Mouse (Mus musculus): ENCODE measurements around the gene Cdt1. TPM values are rescaled to one million over a fixed set of nuclear protein-coding genes. Genes with fewer than 3 reads are reported as not detected.

Cdt1 gene
- polyA plus RNA-seq, 1 experiment from 2014 or later: 47.6 TPM

DNA sequence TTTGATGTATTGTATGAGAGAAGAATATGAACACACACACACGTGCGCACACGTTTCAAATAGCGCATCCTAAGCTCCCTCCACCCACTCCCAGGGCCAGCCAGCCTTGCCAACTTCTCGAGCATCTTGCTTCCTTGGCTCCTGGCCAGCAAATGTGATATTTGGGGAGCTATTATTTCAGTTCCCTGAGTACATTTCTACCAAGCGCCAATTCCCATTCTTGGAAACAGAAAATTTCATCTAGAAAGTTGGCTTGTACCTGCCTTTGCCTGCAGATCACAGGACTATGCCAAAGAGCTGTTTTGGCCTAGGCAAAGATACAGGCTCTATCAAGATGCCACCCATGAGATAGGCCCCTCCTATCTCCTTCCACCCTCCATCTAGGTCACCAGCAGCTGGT, 13.0 kb upstream of the Cdt1 start:
- 84% methylated on average over 6 of the region's 6 CpGs for WGBS
- no peak overlapping the region for H3K27ac ChIP-seq
- no peak for DNase-seq (ENCODE audit: low spot score)

DNA sequence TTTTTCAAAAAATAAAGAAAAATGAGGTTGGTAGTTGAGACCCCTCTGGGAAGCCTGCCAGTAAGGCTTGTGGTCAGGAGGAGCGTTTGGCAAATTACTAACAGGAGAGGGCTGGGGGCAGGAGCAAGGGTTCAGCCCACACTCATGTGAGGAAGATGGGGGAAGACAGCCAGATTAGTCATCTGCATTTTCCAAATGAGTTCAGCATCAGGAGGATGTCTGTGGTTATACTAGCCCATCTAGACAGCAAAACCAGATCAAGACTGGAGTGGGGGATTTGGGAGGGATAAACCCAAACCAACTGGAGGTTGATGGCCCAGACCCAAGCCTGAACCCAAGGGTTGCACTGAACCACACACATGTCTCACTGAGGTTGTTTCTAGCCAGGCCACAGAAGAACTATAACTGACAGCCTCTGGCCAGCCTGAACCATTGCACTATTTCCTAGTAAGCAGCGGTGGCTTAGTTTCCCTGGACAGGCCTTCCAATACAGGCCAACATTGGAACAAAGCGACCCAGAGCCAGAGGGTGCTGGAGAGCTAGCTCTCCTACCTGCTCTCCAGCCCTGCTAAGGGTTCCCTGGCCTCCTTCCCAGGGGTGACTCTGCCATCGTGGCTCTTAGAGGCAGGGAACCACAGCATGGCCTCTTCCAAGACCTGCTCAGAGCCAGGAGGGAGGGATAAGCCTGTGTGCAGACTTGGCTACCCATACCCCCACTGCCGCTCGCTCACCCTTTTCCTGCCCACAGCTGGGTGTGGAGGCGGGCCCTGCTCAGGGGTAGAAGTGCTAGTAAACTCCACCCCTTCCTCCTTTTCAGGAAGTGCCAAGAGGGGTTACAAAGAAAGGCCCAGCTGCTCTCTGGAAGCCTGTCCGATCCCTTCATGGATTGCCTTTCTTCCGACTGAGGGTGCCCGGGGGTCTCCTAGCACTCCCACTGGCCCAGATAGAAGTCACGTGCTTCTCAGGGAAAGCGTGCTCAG, 11.5 kb upstream of the Cdt1 start:
- 56% methylated on average over 12 of the region's 12 CpGs for WGBS
- no peak for DNase-seq (ENCODE audit: low spot score)
- Histone ChIP-seq H3K27me3 (ENCODE audit: insufficient read depth, poor library complexity, severe bottlenecking) (no peaks in the 10 kb centered on the region), H3K9me3 (no peaks in the 10 kb centered on the region), H3K36me3 (no peaks in the 10 kb centered on the region), H3K27ac (peak overlapping the region; percentile 87), H3K4me3 (peak overlapping the region; percentile 19), H3K4me1 (peaks cover 42% of the 10 kb centered on the region)

More for the DNA sequence above, 13.0 kb upstream of the Cdt1 start:
- Histone ChIP-seq H3K36me3 (no peaks in the 10 kb centered on the region), H3K4me1 (peaks cover 56% of the 10 kb centered on the region), H3K4me3 (no peak overlapping the region), H3K27me3 (ENCODE audit: insufficient read depth, poor library complexity, severe bottlenecking) (no peaks in the 10 kb centered on the region), H3K9me3 (no peaks in the 10 kb centered on the region)

DNA sequence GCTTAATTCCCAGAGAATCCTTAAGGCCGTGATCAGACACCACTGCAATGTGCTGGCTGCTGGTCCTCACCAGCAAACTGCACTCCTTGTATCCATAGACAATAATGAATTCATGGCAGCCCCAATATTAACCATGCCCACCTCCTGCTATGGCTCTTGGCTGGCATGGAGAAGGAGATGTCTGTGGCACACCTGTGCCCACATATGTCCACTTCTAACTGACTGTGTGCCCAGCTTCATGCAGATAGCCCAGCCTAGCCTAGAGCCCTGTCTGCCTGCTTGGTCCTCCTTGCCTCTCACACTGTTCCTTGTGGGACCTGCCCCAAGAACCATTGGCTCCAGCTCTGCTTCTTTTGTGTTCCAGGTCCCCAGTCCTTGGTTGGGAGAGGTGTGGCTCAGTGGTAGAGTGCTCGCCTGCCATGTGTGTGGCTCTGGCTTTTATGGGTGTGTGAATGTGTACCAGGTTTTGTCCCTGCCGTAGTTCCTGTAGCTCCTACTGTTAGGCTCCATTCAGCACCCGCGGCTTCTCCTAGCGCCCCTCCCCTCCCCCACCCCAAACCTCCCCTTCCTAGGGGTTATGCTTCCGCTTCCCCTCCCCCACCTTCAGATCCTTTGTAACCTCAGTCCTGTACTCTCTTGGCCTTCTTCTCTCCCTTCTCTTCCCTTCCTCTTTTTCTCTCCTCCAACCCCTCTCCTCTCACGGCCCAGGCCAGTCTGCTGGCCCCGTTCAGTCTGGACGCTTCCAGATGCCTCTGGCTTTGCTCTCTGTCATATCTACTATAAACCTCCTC, 10.4 kb upstream of the Cdt1 start:
- Histone ChIP-seq H3K9me3 (no peaks in the 10 kb centered on the region), H3K4me3 (no peak overlapping the region), H3K27me3 (ENCODE audit: insufficient read depth, poor library complexity, severe bottlenecking) (no peaks in the 10 kb centered on the region), H3K36me3 (no peaks in the 10 kb centered on the region), H3K27ac (peak overlapping the region; percentile 87), H3K4me1 (peaks cover 34% of the 10 kb centered on the region)
- WGBS: 35% methylated on average over 10 of the region's 10 CpGs
- no peak for DNase-seq (ENCODE audit: low spot score)

DNA sequence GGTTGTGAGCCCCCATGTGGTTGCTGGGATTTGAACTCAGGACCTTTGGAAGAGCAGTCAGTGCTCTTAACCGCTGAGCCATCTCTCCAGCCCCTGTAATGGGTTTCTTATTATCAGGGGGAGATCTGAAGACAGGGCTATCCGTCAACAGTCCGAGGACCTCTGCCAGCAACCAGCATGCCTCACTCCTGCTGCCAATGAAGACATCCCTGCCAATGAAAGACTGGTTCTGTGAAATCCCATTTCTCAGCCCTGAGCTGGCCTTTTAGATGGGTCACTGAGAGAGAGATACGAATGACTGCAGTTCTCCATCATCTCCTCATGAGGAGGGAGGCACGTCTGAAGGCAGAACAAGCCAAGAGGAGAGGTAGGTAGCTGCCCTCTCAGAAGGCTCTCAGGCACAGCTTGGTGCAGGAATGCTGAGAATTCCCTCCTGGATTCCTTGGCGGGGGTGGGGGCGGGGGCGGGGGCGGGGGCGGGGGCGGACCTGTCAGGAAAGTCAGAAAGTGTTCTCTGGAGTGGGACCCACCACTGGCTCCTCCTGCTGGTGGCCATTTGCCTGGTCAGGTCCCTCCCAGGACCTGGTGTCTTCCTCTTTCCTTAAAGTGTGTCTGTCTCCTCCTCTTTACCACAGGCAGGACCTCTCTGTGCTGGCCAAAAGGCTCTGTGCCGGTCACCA, 9.0 kb upstream of the Cdt1 start:
- no peaks in the 10 kb centered on the region for H3K36me3 ChIP-seq
- H3K4me3 ChIP-seq: peak overlapping the region; percentile 6; the same call in 1 of the 2 replicates
- H3K4me1 ChIP-seq: peaks cover 34% of the 10 kb centered on the region
- no peaks in the 10 kb centered on the region for H3K27me3 ChIP-seq (ENCODE audit: insufficient read depth, poor library complexity, severe bottlenecking)
- peak overlapping the region; percentile 86 for H3K27ac ChIP-seq
- peak; percentile 90 for DNase-seq (ENCODE audit: low spot score)
- WGBS: 15% methylated on average over 8 of the region's 12 CpGs
- H3K9me3 ChIP-seq: no peaks in the 10 kb centered on the region

DNA sequence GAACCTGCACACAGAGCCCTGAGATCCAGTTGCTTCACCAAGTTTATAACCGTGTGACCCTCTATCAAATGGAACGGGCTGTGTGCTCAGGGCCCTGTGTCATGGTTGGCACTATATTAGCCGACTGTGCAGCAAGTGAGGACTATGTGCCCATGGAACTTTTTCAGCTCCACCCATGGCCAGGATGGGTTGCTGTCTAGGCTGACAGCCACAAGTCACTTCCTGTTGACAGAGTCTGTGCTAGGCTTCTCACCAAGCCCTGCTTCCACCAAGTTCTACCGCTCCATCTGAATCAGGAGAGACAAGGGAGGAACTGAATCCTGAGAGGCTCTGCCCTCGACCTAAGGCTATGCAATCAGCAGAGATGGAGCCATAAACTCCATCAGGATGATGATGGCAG, 6.6 kb upstream of the Cdt1 start:
- Histone ChIP-seq H3K4me1 (peaks cover 31% of the 10 kb centered on the region), H3K27me3 (ENCODE audit: insufficient read depth, poor library complexity, severe bottlenecking) (no peaks in the 10 kb centered on the region), H3K27ac (no peak overlapping the region), H3K4me3 (no peak overlapping the region), H3K36me3 (0 out of 2 replicates have a peak, but pooled peaks cover 4% of the 10 kb centered on the region), H3K9me3 (no peaks in the 10 kb centered on the region)
- WGBS: 74% methylated on average over 5 of the region's 5 CpGs
- no peak for DNase-seq (ENCODE audit: low spot score)

DNA sequence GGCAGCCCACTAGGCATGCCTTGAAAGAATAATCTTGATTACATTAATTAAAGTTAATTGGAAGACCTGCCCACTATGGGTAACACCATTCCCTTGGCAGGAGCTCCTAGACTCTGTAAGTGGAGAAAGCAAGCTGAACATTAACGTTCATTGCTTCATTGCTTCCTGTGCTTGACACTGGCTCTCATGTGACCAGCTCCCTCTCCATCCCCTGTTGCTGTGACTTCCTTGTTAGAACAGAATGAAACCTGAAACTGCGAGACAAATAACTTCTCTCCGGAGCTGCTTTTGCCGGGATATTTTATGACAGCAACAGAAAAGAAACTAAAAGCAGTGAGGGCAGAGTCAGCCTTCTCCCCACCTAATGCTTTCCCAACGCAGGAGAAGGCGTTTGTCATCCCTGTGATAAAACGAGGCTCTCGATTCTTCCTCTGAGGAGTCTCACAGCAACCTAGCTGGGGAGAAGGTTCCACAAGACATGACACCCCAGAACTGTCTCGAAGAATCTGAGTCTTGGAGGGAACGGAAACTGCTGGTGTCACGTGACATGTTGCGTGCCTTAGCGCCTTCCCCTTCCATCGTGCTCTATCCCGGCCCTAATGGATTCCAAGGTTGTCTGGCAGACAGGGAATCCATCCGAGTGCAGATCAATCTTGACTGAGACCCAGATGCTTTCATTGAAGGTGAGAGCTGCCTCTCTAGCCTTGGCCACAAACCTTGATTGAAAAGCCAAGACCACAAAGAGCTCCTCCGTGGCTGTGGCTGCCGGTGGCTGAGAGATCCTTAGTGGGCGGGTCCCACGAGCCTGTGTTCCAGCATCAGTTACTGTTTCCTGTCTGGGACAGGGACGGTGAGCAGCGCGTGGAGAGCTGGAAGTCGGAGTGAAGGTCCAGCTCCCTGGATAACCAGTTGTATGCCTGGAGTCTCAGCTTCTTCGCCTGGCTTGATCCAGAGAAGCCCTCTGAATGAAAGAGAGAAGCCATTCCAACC, 3.2 kb upstream of the Cdt1 start:
- no peak for DNase-seq (ENCODE audit: low spot score)
- 81% methylated on average over 25 of the region's 25 CpGs for WGBS
- Histone ChIP-seq H3K27me3 (ENCODE audit: insufficient read depth, poor library complexity, severe bottlenecking) (no peaks in the 10 kb centered on the region), H3K4me1 (peaks cover 29% of the 10 kb centered on the region), H3K4me3 (no peak overlapping the region), H3K9me3 (no peaks in the 10 kb centered on the region), H3K36me3 (peaks cover 11% of the 10 kb centered on the region), H3K27ac (0 out of 2 replicates have a peak overlapping the region, but pooled peaks have one; percentile 3)

DNA sequence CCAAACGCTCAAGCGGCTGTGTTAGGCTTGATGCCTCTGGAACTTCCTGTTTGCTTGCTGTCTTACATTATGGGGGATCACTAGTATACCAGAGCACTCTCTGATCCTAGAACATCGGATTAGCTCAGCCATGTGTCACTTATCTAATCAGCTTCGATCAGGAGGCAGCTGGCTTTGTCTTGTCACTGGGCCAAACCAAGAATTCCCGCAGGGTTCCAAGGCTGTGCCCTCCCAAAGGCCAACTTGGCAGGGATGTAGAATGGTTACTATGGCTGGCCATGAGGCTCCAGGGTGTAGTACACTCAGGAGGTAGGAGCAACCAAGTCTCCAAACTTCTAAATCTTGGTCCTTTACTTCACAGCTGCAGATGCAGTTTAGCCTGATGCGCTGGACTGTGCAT, 1.0 kb upstream of the Cdt1 start:
- Histone ChIP-seq H3K27ac (peak overlapping the region; percentile 98), H3K4me1 (peaks cover 37% of the 10 kb centered on the region), H3K9me3 (no peaks in the 10 kb centered on the region), H3K27me3 (ENCODE audit: insufficient read depth, poor library complexity, severe bottlenecking) (no peaks in the 10 kb centered on the region), H3K4me3 (peak overlapping the region; percentile 96), H3K36me3 (peaks cover 33% of the 10 kb centered on the region)
- no peak for DNase-seq (ENCODE audit: low spot score)
- WGBS: 34% methylated on average over 6 of the region's 6 CpGs

DNA sequence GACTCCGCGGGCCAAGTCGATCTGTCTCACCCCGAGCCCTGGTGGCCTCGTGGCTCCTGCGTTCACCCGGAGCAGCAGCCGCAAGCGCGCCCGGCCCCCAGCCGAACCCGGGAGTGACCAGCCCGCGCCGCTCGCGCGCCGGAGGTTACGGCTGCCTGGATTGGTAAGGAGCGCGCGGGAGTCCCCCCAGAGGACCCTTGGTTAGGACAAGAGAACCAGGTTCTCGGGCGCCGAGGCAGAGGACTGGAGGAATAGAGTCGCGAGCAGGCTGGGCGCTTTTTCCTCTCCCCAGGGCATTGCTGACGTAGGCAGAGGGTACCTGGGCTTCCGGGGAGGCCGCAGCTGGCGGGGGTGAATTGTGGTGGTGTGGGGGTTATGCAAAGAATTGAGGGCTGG, 292 bp downstream of the Cdt1 start:
- Histone ChIP-seq H3K9me3 (no peaks in the 10 kb centered on the region), H3K27ac (peak overlapping the region; percentile 98), H3K4me1 (peaks cover 40% of the 10 kb centered on the region), H3K4me3 (peak overlapping the region; percentile 96), H3K36me3 (peaks cover 46% of the 10 kb centered on the region), H3K27me3 (ENCODE audit: insufficient read depth, poor library complexity, severe bottlenecking) (no peaks in the 10 kb centered on the region)
- no peak for DNase-seq (ENCODE audit: low spot score)
- WGBS: under 1% methylated on average over 34 of the region's 34 CpGs

DNA sequence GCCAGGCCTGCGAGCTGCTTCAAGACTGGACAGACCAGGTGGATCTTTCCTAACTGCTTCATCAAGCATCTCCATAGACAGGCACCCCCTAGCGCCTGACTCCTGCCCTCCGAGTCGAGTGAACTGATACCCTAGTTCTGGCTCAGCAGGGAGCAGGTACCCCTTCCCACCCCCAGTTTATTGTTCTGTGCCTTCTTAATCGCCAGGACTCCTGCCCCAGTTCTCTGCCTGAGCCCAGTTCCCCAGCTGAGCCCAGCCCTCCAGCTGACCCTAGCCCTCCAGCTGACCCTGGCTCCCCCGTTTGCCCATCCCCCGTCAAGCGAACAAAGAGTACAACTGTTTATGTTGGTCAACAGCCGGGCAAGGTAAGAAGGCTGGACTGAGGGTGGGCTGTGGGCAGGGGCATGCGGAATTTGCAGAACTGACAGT, 1.1 kb downstream of the Cdt1 start:
- Histone ChIP-seq H3K36me3 (peaks cover 54% of the 10 kb centered on the region), H3K4me3 (peak overlapping the region; percentile 96), H3K27ac (peak overlapping the region; percentile 98), H3K9me3 (no peaks in the 10 kb centered on the region), H3K4me1 (peaks cover 46% of the 10 kb centered on the region), H3K27me3 (ENCODE audit: insufficient read depth, poor library complexity, severe bottlenecking) (no peaks in the 10 kb centered on the region)
- DNase-seq (ENCODE audit: low spot score): no peak
- 23% methylated on average over 10 of the region's 10 CpGs for WGBS

DNA sequence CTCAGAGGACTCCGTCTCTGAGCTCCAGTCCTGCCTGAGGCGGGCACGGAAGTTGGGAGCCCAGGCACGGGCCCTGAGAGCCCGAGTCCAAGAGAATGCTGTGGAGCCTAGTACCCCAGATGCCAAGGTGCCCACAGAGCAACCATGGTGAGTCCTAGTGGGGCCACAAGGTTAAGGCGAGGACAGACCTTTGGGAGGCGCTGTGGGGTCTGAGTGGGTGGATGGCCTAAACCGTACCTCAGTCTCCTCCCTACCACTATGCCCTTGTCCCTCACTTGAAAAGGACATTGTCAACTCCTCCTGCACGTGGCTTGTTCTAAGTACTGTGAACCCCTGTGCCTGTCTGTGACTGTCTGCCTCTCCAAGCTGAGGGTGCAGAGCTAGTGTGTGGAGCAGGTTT, 1.5 kb downstream of the Cdt1 start:
- peaks cover 57% of the 10 kb centered on the region for H3K36me3 ChIP-seq
- DNase-seq (ENCODE audit: low spot score): no peak
- peaks cover 50% of the 10 kb centered on the region for H3K4me1 ChIP-seq
- H3K4me3 ChIP-seq: peak overlapping the region; percentile 96
- no peaks in the 10 kb centered on the region for H3K9me3 ChIP-seq
- WGBS: 72% methylated on average over 9 of the region's 9 CpGs
- peak overlapping the region; percentile 98 for H3K27ac ChIP-seq
- H3K27me3 ChIP-seq (ENCODE audit: insufficient read depth, poor library complexity, severe bottlenecking): no peaks in the 10 kb centered on the region

DNA sequence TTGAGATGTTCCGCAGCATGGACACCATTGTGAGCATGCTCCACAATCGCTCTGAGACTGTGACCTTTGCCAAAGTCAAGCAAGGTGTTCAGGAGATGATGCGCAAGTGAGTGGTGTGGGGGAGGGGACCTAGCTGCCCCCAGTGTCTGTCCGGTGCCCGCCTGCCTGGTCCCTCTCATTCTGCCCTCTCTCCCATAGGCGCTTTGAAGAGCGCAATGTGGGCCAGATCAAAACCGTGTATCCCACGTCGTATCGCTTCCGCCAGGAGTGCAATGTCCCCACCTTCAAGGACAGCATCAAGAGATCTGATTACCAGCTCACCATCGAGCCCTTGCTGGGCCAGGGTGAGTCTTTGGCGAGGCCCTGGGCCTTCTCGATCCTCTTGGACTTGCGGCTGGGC, 2.2 kb downstream of the Cdt1 start:
- DNase-seq (ENCODE audit: low spot score): no peak
- no peaks in the 10 kb centered on the region for H3K27me3 ChIP-seq (ENCODE audit: insufficient read depth, poor library complexity, severe bottlenecking)
- H3K4me3 ChIP-seq: peak overlapping the region; percentile 96
- no peaks in the 10 kb centered on the region for H3K9me3 ChIP-seq
- H3K36me3 ChIP-seq: peaks cover 58% of the 10 kb centered on the region
- H3K27ac ChIP-seq: no peak overlapping the region
- H3K4me1 ChIP-seq: peaks cover 56% of the 10 kb centered on the region
- 95% methylated on average over 16 of the region's 16 CpGs for WGBS

DNA sequence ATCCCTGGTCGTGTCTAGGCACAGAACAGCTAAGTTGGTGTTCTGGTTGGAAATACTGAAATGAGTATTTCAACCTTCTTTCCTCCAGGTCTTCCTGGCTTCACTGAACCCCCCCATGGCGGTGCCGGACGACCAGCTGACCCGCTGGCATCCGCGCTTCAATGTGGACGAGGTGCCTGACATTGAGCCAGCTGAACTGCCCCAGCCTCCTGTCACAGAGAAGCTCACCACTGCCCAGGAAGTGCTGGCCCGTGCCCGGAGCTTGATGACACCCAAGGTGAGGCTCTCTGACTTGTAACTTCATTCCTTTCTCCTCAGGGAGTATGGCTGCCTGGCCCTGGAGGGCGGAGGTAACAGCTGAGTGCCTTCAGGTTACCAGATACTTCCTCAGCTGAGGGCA, 3.3 kb downstream of the Cdt1 start:
- H3K9me3 ChIP-seq: no peaks in the 10 kb centered on the region
- DNase-seq (ENCODE audit: low spot score): no peak
- H3K4me3 ChIP-seq: no peak overlapping the region
- peaks cover 68% of the 10 kb centered on the region for H3K4me1 ChIP-seq
- H3K36me3 ChIP-seq: peaks cover 58% of the 10 kb centered on the region
- H3K27ac ChIP-seq: no peak overlapping the region
- 88% methylated on average over 11 of the region's 11 CpGs for WGBS
- no peaks in the 10 kb centered on the region for H3K27me3 ChIP-seq (ENCODE audit: insufficient read depth, poor library complexity, severe bottlenecking)
